Mouse (Mus musculus): Measurements from ENCODE around the gene Ppp1r17.

Ppp1r17 gene

DNA sequence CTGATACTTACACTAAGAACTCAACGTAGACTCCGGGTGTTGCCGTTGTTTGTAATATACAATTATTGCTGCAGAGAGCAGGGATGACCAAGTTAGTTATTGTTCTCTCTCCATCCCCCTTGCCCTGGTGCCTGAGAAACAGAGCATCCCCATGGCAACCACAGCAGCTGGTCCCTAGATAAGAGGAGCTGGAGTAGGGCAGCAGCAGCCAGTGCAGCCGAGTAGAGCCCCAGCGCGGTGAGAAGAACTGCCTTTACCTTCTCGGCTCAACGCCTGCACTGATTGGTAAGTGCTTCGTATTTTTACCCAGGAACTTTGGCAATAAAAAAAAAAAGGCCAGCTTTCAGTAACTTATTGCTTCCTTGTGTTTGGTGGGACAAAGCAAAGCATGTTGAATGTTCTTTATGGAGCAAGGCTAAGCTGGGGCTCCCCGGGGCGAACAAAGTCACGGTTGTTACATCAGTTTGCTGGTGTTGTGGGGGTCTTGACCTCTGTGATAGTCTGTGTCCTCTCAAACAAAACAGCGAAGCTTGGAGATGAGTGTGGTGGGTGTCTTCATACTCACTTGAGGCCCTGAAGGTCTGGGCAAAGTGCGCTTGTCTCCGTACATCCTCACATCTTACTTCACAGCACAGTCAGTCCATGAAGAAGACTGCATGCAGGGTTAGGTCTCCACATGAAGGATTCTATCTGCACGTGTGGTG lies at the start of gene Ppp1r17:
Gene Ppp1r17, plus strand, starts transcription at position 207 of the 704 bp plus-strand sequence.
- no peak for DNase-seq

DNA sequence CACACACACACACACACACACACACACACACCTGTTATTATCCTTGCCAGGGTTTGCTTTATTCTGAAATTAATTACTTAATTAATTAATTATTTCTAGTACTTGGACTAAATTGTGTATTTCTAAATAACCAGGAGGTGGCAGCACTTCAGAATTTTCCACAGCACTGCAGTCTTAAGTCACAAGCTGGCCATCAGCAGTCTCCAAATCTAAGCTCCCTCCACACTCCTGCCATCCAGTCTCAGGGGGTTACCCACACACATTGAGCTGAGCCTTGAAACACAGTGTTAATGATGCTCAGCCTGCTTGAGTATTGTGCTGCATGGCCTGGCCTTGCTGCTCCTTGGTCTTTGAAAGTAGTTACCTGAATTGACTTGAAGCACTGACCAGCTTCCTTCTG lies 44.3 kb upstream of the Ppp1r17 start:
- no peak for DNase-seq

DNA sequence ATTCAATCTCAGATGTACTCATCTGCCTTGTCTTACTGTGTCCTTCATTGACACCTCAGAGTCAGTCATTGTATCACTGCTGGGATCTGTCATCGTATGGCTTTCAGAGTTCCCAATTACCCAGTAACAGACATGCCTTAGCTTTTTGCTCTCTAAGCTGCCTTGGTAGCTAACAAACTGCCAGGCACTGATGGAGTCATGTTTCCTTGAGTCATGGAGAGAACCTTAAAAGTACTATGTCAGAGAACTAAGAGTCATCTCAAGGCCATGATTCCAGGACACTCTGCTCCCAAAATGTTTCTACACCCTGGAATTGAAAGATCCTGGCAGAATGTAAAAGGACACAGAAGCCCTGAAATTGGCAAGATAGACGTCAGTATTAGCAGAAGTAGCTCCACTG lies 37.5 kb upstream of the Ppp1r17 start:
- no peak for DNase-seq

DNA sequence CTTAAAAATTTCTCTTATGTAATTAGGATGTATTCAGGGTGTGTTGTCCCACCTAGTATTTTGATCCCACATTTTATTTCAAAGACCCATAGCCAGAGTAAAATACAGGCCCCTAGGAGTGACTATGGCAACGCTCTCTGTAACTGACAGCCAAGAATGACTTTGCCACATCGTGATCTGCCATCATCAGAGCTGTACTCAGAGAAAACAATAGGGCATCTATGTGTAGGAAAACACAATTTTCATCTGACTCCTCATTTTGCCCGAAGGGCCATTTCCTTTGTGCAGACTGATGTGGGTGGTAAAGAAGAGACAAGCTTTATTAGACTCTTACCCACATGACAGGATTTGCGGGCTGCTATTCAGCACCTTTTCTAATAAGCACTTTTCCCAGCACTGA lies 8.6 kb upstream of the Ppp1r17 start:
- DNase-seq, result no peak

DNA sequence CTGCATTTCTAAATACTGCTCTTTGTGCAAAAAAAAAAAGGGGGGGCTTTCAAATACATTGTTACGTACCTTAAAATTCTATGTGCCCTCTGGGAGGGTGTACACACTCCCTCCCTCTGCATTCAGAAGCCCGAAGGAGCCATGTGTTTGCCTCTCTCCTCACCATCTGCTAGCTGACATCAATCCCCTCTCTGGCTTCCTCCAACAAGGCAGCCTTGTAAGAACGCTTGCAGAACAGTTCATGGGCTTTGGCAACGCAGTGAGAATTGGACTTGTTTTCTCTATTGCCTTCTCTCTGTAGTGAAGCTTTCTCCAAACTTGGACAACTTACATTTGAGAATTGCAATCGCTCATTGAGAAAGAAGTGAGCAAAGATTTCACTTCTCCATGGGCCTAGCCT lies 4.9 kb upstream of the Ppp1r17 start:
- DNase-seq, result no peak

DNA sequence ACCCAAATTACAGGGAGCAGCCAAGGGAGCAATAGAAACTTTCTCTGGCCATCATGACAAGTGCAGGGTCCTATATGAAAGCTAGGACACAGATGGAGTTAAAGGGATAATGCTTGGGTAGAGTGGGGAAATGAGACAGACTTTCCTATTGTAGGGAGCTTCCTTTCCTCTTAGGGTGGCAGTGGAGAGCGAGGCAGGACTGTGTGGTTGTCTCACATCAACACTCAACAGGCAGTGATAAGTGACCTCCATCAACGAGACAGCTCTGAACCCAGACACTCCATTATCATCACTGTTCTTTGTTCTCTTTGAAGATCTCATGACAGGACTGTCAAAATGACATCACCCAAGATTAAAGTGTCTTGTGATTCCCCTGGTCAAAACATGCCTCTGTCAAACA lies 2.3 kb downstream of the Ppp1r17 start:
- no peak for DNase-seq

DNA sequence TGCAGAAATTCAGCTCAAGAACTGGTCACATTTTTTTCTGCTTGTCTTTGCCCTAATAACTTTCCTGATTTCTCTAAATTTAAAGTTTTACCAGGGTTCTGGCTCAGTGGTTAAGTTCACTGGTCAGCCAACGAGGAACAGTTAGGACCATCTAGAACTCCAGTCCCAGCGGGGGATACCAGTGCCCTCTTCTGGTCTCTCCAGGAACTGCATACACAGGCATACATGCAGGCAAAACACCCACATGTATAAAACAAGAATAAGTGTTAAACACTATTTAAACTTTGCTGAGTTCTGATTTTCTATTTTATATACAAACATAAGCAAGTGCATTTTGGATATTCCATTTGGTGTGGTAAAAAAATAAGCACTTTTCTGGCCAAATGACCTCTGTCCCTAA lies 8.2 kb downstream of the Ppp1r17 start:
- DNase-seq, result no peak

DNA sequence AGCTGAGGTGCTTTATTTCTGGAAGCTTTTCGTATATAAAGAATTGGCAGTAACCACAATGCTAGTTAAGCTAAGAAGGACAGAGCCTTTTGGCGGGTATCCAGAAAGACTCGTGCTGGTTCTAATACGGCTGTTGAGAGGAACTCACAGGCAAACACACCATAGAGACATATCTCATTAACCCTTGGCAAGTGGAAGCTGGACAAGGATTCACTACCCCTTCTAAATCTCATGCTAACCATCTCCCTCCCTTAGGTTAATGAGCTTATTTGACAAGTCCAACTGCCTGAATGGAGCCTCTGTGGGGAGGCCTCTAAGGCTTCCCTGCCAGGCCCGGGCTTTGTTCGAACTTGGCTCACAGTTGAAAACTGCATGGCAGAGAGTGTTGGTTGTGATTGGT lies 10.0 kb downstream of the Ppp1r17 start:
- no peak for DNase-seq

DNA sequence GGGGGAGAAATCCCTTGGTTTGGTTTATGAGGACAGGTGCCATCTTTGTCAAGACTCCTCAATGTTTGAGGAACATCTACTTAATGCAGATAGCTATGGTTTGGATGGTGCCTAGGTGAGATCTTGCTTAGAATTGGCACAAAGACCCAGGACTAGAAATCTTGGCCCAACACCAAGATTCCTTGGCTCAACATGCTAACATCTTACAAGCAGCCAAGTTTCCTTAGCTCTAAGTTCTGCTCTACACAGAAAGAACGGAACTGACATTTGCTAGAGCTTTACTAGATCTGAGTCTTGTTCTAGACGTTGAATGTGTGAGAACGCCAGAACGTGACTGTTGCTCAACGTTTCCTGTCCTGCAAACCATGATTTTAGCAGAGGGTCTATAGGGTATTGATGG lies 10.7 kb downstream of the Ppp1r17 start:
- DNase-seq, result no peak

DNA sequence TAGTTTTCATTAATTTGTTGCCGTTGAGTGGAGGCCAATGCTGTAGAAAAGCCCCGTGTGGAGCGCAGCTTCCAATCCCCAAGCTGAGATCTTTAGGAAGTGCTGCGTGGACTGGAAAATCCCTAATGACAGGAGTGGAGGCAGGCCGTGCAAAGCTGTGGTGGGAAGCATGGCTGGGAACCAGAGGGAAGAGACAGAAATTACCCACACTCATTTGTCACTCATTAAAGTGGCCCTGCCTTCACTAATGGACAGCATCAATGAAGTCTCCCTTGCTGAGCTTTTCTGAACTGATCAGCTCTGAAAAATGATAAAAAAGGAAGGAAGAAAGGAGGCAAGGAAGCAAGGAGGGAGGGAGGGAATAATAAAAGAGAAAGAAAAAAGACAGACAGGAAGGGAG lies 12.7 kb downstream of the Ppp1r17 start:
- DNase-seq, result no peak

DNA sequence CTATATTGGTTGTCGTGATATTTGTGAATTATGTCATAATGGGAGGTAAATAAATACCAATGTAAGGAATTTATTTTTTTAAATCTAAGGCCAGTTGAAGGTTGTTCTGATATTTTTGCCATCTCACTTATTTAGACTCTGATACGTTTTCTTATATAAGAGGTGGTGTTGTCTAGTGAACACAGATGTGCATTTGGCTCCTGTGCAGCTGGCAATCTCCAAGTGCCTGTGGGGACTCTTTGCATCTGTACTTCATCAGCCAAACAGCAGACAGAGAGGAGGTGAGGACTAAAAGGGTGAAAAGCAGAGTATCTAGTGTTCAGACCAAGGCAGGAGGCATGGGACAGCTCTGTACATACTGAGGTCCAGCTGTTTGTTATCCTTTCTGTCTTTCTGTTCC lies 14.9 kb downstream of the Ppp1r17 start:
- no peak for DNase-seq

DNA sequence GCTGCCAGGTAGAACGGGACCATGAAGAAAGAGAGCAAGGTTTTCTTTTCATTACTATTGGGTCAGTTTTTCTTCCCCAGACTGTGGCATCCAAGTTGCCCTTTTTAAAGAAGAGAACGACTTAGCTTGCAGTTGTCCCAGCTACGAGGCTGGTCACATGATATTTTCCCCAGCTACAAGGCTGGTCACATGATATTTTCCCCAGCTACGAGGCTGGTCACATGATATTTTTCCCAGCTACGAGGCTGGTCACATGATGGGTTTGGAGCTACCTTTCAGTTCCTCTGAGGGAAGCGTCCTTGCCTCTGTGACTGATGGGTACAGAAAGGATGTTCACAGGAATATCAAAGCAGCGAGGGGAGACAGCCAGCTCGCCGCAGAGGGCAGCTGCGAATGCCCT lies 17.8 kb downstream of the Ppp1r17 start:
- no peak for DNase-seq

DNA sequence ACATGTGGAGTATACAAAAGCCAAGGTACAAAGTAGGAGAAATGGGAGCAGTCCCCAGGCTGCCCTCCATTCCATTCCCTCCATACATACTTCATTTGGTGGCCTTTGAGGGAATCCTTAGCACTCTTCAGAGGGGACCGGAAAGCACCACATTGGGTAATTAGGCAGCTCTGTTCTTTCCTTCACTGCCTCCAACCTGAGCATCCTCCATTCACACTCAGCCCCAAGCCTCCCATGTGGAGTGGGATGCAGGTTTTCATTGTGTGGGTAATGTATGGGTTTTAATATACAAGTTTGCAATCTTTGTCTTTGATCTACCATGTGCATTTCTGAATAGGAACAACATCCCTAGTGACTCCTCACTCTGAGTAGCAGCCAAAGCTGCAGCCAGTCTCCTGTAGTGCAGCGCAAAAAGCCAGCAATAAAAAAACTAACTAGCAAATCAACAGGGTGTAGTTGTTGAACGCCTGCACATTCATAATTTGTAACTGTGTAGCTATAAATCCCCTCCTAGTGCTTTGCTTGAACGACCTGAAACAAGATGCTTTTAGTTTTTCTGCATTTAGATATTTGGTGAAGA lies 22.3 kb downstream of the Ppp1r17 start:
- DNase-seq, result no peak

DNA sequence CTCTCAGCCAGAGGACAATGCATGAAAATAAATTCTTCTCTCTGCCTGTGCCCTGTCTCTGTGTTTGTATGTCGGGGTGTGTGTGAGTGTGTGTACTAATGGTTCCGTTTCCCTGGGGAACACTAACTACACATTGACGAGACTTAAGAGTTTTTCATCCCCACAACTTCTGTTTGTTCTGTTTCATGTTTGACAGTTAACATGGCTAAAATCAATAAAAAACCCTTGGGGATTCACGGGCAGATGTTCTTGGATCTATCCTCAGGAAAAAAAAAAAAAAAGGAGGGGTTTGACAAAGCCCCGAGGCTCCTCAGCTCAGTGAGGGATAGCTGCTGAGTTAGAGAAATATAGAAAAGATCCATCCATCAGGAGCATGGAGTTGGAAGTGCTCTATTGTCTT lies 27.0 kb downstream of the Ppp1r17 start:
- no peak for DNase-seq

DNA sequence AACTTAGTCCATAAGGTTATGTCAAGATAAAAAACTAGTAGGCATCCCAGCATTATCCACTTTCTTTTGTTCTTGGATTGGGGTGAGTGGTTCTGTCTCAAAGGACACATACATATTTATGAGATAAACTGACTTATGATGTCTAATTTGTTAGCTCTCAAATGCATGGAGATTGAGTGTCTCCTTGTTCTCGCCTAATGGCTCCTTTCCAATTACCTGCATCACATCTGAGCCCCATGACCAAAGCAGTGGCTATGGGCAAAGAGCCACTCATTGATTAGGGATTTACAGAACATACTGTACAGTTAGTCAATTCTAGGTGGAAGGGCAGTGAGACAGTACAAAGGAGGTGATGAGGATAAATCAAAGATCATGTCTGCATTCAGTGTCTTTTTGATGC lies 27.4 kb downstream of the Ppp1r17 start:
- no peak for DNase-seq

DNA sequence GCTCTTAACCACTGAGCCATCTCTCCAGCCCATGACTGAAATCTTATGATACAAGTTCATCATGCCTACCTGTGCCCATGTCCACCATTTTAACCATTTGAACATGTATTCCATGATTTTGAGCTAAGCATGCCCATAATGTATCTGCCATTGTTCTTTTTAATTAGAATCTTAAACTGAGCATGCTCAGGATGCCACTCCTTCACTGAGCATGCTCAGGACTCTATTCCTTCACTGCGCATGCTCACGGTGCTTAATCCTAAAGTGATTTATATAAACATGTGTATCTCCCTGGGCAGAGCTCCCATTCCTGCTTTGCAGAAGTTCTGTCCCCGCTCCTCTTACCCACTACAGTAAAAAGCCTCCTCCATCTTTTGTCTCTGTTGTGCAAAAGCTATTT lies 31.3 kb downstream of the Ppp1r17 start:
- DNase-seq, result no peak

DNA sequence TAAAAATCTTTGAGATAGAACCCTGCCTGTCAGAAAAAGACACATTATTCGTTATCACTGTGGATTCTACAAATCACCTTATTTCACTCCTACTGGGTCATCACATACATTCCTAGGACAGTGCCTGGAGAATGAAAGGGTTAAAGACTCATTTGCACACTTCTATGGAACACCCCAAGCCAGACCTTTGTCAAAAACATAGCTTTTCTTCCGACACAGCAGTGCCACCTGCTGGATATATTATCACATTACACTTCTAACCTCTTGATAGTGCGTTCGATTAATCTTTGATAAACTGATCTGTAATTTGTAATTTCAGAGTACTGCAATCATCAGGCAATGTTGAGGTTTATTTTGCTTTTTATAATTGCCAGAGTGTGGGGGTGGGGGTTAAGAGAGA lies 31.8 kb downstream of the Ppp1r17 start:
- DNase-seq, result no peak

DNA sequence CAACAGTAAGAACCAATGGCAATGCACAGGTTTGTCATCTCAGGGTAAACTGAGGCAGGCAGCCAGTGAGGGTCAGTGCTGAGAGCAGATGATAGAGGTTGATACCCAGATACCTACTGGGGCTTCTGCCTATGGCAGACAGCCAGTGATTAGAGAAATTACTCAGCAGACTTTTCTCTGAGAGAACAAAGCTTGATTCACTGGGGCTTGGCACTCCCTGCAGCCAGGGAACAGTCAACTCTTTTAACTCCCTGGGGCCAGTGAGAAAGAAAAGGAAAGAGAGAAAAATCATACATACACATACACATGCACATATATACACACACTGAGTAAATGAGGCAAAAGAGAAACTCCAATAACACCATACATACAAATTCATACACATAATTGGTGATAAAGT lies 46.4 kb downstream of the Ppp1r17 start:
- DNase-seq, result no peak

DNA sequence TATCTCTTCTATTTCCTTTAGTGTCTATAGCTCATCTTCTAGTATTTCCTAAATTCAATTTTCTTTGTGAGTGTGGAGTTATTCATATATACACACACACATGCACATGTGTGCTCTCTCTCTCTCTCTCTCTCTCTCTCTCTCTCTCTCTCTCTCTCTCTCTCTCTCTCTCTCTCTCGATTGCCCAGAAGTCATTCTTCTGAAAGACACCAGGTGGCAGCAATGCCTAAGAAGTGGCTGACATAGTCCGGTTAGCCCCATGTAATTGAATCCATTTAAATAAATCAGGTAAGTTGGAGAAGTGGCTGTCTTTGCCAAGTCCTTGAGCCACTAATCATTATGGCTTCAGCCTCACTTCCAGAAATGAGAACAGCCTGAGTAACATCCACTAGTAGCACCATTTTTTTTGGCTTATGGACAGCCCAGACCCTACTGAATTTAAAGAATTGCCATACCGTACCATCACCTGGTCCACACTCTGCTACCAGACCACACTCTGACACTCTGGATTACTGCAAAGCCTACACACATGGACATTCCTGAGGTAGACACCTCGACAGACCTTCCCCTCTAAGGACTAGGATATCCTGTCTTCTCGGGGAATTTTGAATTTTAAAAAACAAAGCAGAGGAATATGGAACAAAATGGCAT lies 49.5 kb downstream of the Ppp1r17 start:
- no peak for DNase-seq

DNA sequence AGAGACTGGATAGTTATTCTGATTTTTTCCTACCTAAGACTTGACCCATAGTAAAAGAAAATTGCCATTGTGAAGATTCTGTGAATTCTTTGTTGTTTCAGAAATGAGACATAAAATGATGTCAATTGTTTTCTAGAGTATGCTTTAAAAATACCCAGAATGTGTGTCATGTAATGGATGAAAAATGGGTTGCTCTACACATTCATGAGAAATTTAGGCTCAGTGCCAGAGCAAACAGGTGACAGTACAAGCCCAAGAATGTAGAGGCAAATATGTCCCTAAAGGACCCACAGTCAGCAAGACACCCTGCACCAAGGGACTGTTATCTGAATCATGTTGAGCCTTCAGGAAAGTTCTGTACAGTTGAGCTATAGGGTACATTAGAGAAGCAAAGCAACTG lies 51.2 kb downstream of the Ppp1r17 start:
- no peak for DNase-seq

DNA sequence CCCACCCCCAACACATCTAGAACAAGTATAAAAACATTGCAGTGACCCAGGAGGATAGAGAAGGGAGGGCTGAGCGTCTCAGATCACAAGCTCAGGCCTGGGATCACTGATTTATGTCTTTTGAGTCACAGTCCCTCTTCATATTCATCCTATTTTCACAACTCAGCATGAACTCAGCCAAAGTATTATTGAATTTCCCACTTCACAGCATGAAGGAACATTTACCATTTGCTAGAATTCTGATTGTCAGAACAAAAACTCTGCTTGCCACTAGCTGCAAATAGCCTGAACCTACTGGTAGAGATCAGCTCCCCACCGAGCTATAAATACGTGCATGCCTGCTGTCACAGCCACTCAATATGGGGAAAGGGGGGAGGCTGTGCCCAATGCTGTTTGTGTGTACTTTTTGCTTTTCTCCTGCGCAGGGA lies 59.1 kb downstream of the Ppp1r17 start:
- DNase-seq, result no peak
